Mouse (Mus musculus) left cerebral cortex, adult 8-10 months (tissue): ENCODE measurements around the gene Dpp9. TPM values are rescaled to one million over a fixed set of nuclear protein-coding genes. Genes with fewer than 3 reads are reported as not detected.

Source experiments
- DNase-seq, 2 experiments: peaks; one replicate each; pipeline ENCODE4 v3.0.0; 2022; ENCODE audit warnings: low spot score in 2 of 2
- total RNA-seq, 4 experiments: library from RNA; stranded (reverse); gene quantifications; 2 replicates each; pipeline ENCODE4 v1.2.4; 2022

The Dpp9 gene
- total RNA-seq, 4 experiments from 2014 or later = 56.1 to 61.3 (median 59.8) TPM

DNA sequence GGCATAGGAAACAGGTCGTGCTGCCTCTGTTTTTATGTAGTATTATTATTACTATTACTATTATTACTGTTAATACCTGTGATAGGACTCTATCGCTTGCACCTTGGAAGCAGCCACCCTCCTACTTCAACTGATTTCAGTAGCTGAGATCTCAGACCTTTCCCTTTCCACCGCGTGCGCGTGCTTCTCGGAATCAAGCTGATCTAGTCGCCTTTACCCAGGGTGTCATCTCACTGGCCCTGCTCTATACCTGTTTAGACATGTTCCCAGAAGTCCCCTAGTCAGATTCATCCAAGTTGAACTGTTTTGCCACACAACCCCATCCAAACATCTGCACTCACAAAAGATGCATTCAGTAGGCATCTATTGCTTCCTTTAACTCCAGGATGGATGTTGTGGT, 14.7 kb upstream of the Dpp9 start:
- DNase-seq = no peak

- peak; percentile 50 to 87 for DNase-seq
Measured at GRCm38 (mm10) chr17:56229943-56230342, 11.2 kb upstream of the Dpp9 start.

DNA sequence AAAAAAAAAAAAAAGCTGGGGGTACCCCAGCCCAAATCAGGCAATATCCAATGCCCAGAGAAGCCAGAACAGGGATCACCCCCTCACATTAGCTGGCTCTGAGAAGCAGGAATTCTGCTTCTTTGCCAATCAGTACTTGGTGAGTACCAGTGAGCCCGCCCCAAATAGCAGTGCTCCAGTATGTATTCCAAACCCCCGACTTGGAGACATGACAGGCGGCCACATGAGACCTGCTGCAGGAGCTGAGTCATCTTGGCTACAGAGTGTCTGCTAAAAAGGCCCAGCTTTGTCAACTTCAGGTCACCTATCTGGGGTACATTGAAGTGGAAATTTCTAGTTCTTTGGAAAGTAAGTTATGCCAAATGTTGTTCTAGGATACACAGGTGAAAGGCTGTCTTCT, 7.9 kb upstream of the Dpp9 start:
- DNase-seq = no peak

DNA sequence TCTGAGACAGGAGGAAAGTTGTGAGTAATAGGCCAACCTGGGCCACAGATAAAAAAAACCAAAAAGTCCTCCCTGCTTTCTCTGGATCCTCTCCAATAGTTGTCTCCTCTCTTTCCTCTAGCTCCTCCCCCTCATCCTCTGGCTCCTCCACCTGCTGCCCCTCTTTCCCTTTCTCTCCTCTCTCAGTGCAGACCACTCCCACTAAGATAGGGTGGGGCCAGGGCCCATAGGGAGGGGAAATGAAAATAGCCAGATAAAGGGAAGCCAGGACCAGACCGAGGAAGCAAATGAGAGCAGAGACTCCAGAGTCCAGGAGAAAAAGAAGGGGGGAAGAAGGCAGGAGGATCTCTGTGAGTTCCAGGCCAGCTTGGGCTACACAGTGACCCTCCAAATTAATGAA, 6.2 kb upstream of the Dpp9 start:
- DNase-seq = no peak

GRCm38 (mm10) chr17:56219805-56220204, 1.1 kb upstream of the Dpp9 start:
- DNase-seq = no peak

- no peak for DNase-seq
Measured at GRCm38 (mm10) chr17:56219251-56219650, 546 bp upstream of the Dpp9 start.

DNA sequence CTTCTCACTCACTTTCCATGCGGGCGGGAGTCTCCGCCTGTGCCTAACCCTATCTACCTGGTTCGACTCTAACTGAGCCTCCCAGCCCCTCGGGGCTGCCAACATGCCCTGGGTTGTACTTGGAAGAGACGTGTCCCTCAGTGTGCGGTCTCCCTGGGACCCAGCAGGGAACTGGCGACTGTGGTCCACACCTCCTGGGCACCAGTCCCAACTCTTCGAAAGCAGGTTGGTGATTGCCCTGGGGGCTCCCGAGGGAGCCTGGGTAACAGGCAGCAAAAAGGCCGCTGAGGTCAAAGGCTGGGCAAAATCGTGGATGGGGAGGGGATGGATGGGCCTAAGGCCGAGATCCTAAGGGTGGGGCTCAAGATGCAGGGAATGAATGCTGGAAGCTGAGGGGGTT, 1.0 kb downstream of the Dpp9 start:
- DNase-seq = no peak

GRCm38 (mm10) chr17:56214229-56214628, 4.5 kb downstream of the Dpp9 start:
- no peak for DNase-seq

GRCm38 (mm10) chr17:56212676-56213075, 6.0 kb downstream of the Dpp9 start:
- DNase-seq = no peak

DNA sequence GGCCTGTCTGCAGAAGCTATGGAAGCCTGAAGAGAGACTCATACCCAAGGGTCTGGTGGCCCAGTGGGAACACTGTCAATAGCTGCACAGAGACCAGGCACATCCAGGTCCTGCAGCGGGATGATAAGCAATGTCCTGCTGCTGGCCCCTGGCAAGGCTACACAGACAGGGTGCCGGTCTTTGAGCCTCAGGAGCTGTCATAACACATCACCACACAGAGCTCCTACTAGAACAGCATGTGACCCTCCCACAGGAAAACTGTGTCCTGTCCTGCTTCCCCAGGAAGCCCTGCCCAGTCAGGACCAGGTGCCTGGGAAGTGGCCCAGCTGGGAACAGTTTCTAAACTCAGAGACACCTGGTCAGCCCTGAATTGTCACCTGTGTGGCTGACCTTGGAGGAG, 7.6 kb downstream of the Dpp9 start:
- DNase-seq = no peak

DNA sequence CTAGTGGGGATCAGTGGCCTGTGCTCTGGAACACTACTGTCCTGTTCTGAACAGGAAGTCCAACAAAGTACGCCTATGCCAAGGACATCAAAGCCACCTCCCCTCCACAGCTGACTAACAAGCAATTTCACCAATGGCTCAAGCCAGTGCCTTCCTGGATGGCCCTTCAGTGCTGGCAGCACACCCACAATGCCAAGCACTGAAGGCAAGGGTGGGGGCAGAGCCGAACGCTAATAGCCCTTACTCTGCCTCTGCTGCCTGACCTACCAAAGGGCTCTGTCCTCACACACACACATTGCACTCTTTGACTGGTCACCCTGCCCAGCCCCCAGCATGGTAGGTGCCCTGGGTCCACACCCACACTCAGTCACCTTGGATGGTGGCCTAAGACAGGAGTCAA, 9.9 kb downstream of the Dpp9 start:
- DNase-seq = no peak

- no peak for DNase-seq
Measured at GRCm38 (mm10) chr17:56207963-56208530, 10.7 kb downstream of the Dpp9 start.

GRCm38 (mm10) chr17:56206986-56207674, 11.6 kb downstream of the Dpp9 start:
- no peak for DNase-seq

DNA sequence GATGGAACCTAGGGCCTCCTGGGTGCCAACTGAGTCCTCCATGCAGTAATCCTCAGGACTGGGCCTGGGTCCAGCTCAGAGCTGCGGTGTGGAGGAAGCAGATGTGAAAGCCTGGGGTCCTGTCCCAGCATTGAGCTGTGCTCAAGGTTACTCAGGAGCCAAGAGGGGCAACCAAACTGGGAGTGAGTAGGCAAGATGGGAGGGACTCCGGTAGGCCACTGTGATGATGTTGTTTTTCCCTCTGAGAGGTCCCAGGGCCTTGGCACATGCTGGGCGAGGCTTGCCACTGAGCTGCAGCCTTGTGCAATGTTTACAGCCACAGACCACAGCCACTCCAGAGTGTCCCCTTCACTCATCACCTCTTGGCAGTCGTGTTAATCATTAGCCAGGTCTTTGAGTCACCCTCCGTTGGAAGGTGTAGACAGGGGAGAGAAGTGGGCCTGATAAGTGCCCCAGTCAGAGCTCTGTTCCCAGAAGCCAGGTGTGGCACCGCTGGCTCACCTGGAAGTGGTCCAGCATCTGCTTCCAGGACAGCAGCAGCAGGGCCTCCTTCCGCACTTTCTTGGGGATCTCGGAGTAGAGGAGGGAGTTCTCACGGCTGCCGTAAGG, 12.3 kb downstream of the Dpp9 start:
- DNase-seq = no peak

DNA sequence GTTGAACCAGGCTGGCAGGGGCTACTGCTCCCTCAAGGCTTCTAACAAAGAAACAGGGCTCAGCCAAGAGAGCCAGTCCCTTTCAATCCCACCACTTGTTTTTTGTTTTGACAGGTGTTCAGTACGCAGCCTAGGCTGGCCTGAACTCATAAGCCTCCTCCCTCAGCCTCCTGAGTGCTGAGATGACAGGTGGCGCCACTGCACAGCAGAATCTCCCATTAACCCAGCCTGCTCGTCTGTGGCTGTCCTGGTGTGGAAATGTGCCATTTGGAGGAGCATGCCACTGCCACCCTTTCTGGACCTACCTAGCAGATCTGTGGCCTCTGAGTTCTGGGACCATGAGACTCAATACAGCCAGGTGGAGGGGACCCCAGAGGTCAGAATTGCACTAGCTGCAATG, 15.0 kb downstream of the Dpp9 start:
- no peak for DNase-seq

- no peak for DNase-seq
Measured at GRCm38 (mm10) chr17:56202476-56202875, 16.2 kb downstream of the Dpp9 start.

DNA sequence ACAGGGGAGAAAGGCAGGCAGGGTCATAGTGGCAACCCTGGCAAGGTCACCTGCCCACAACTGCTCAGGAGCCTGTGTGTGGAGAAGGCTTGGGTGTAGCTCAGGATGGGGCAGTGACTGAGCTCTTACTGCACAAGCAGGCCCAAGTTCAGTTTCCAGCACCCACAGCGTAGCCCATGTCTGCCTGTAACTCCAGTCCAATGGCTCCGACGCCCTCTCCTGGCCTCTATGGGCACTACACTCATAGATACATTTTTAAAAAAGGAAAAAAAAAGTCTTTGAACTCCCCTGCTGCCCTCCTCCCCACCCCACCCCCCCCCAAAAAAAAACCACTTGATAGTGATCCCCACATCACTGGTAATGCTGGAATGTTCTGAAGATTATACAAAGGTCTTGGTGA, 17.1 kb downstream of the Dpp9 start:
- no peak for DNase-seq

DNA sequence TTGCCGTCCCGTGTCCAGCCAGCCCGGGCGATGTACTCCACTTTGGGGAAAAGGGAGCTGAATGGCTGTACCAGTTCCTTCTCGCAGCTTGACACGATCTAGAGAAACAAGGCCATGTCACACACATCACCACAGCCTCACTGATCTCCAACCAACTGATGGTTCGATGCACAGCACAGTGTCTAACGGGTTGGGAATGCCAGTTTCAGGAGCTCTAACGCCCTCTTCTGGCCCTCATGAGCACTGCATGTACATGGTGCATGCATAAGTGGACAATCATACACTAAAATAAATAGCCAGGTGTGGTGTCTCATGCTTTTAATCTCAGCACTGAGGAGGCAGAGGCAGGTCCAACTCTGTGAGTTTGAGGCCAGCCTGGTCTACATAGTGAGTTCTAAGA, 18.1 kb downstream of the Dpp9 start:
- no peak for DNase-seq

- no peak for DNase-seq
Measured at GRCm38 (mm10) chr17:56196860-56197259, 21.8 kb downstream of the Dpp9 start.

- no peak for DNase-seq
Measured at GRCm38 (mm10) chr17:56194765-56195164, 23.9 kb downstream of the Dpp9 start.

- DNase-seq = no peak
Measured at GRCm38 (mm10) chr17:56194357-56194756, 24.3 kb downstream of the Dpp9 start.

DNA sequence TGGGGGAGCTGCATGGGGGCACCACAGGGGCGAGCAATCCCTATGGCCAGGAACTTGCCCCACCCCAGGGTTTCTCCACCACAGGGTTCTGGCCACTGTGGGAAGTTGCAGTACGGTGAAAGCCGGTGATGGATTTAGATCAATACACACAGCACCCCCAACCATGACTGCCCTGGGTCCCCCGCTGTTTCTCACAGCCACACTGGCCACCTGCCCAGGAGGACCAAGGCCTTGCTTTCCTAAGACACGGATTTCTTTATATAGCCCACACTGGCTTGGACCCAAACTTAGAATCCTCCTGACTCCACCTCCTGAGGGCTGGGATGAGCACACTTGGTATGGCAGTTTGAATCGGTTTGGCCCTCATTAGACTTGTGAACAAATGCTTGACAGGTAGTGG, 27.4 kb downstream of the Dpp9 start:
- no peak for DNase-seq
